Mouse (Mus musculus) spleen, adult 2 months (tissue): Measurements from ENCODE around the gene Sh3gl1.

Experiments
- CTCF ChIP-seq: fragments of 200-500 bp; IDR thresholded peaks from 2 replicates; pipeline ENCODE4 v1.5.1; 2011; ENCODE audit warnings: mild to moderate bottlenecking, inconsistent platforms; ENCODE audit not compliant: insufficient read depth, insufficient read length, insufficient replicate concordance; ENCODE audit errors: extremely low read depth
- POLR2A ChIP-seq: fragments of 200-500 bp; IDR thresholded peaks from 2 replicates; pipeline ENCODE4 v1.6.1; 2011; ENCODE audit warnings: low read depth, low read length, inconsistent platforms

GRCm38 (mm10) chr17:55996007-55996406 is 40.4 kb downstream of the Sh3gl1 start:
- TF ChIP-seq POLR2A (no peak), CTCF (no peak)
